Mouse (Mus musculus): ENCODE results near the gene Cd83.

DNA sequence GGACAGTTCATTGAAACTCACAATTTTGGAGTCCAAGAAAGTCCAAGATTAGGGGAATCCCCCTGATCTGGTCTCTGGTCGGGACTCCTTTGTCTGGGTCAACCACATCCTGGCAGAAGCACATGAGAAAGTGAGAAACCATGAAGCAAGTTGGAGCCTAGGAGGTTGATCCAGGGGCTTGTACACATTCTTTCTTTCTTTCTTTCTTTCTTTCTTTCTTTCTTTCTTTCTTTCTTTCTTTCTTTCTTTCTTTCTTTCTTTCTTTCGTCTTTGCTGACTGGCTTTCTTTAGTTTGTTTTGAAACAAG, 9.2 kb upstream of the Cd83 start:
- TF ChIP-seq POLR2A (IDR thresholded peaks at IDR 0.05; ENCODE audit: extremely low read depth, insufficient read depth, low read length) (no peak), CTCF (IDR thresholded peaks at IDR 0.05; ENCODE audit: low read depth, low read length) (no peak)

Data from liver, adult 2 months (tissue).